Mouse (Mus musculus) liver, postnatal 0 days (tissue): Measurements from ENCODE around the gene Esd. TPM values are rescaled to one million over a fixed set of nuclear protein-coding genes. Genes with fewer than 3 reads are reported as not detected.
A peak's percentile ranks its signal among the peaks of the same experiment; 100 is the strongest.

Experiments
- ATAC-seq: fragments of 200-750 bp; cut with Nextera tagmentation; 2 replicates; pipeline ENCODE4 v1.8.0; 2017; ENCODE audit warnings: mild to moderate bottlenecking, moderate library complexity
- DNase-seq: peaks from one replicate; pipeline ENCODE4 v3.0.0-alpha.2; 2016
- H3K27ac ChIP-seq: fragments of 300-500 bp; sonication (generic); 2 replicates; pipeline ENCODE4 v1.5.1; 2014; ENCODE audit warnings: antibody characterized with exemption, moderate library complexity, mild to moderate bottlenecking, low read depth
- H3K27me3 ChIP-seq: fragments of 300-500 bp; sonication (generic); 2 replicates; pipeline ENCODE4 v1.6.1; 2014; ENCODE audit warnings: low read length, control low read depth, mixed read lengths; ENCODE audit not compliant: insufficient read depth
- H3K36me3 ChIP-seq: fragments of 300-500 bp; sonication (generic); replicated peaks from 2 replicates; pipeline ENCODE4 v1.6.1; 2014; ENCODE audit warnings: mild to moderate bottlenecking, control low read depth, low read length, moderate library complexity, mixed read lengths; ENCODE audit not compliant: insufficient read depth
- H3K4me1 ChIP-seq: fragments of 300-500 bp; sonication (generic); 2 replicates; pipeline ENCODE4 v1.6.1; 2014; ENCODE audit warnings: antibody characterized with exemption, mild to moderate bottlenecking, control low read depth; ENCODE audit not compliant: insufficient read depth
- H3K4me2 ChIP-seq: fragments of 300-500 bp; sonication (generic); 2 replicates; pipeline ENCODE4 v1.6.1; 2014; ENCODE audit warnings: low read depth, mild to moderate bottlenecking, low read length, moderate library complexity, mixed read lengths
- H3K4me3 ChIP-seq: fragments of 300-500 bp; sonication (generic); 2 replicates; pipeline ENCODE4 v1.5.1; 2014; ENCODE audit warnings: low read depth, low read length
- H3K9ac ChIP-seq: fragments of 300-500 bp; sonication (generic); replicated peaks from 2 replicates; pipeline ENCODE4 v1.6.1; 2014; ENCODE audit warnings: mild to moderate bottlenecking, moderate library complexity
- H3K9me3 ChIP-seq: fragments of 300-500 bp; sonication (generic); 2 replicates; pipeline ENCODE4 v1.6.1; 2016; ENCODE audit warnings: mild to moderate bottlenecking, control low read depth, low read length, mixed read lengths
- CTCF ChIP-seq: sonication (generic); IDR thresholded peaks from 2 replicates; pipeline ENCODE4 v1.5.1; 2016; ENCODE audit warnings: antibody characterized with exemption, low read depth
- EP300 ChIP-seq: IDR thresholded peaks from 2 replicates; pipeline ENCODE4 v1.6.1; 2016; ENCODE audit warnings: antibody characterized with exemption, low read depth, mild to moderate bottlenecking
- WGBS: fragments of 180-500 bp; shearing (Covaris S2); extraction: QIAGEN DNeasy Blood & Tissue Kit; methylation state at CpG from one replicate; pipeline ENCODE4 v1.1.7; 2014; ENCODE audit not compliant: insufficient replicate concordance; 5-methylcytosine and 5-hydroxymethylcytosine counted together
- polyA plus RNA-seq: library from polyadenylated mRNA; unstranded; fragments of >200 nt; fragmentation: Nextera tagmentation; extraction: Ambion mirVana; gene quantifications from 2 replicates; pipeline ENCODE4 v1.2.1, GENCODE M21; 2015

Gene Esd
- polyA plus RNA-seq, 1 experiment from 2014 or later: 270 TPM

GRCm38 (mm10) chr14:74736850-74737249 lies 4.8 kb downstream of the Esd start:
- TF ChIP-seq EP300 (no peak), CTCF (no peak)
- H3K27ac ChIP-seq: no peak overlapping the region
- no peaks in the 10 kb centered on the region for H3K9me3 ChIP-seq
- DNase-seq: no peak
- no peak overlapping the region for H3K4me2 ChIP-seq
- H3K27me3 ChIP-seq: no peaks in the 10 kb centered on the region
- peaks cover 9% of the 10 kb centered on the region for H3K4me1 ChIP-seq
- H3K9ac ChIP-seq: no peak overlapping the region
- H3K4me3 ChIP-seq: no peak overlapping the region
- H3K36me3 ChIP-seq: peaks cover 48% of the 10 kb centered on the region
- WGBS: 85% methylated on average over 6 of the region's 6 CpGs
- ATAC-seq: no peak

DNA sequence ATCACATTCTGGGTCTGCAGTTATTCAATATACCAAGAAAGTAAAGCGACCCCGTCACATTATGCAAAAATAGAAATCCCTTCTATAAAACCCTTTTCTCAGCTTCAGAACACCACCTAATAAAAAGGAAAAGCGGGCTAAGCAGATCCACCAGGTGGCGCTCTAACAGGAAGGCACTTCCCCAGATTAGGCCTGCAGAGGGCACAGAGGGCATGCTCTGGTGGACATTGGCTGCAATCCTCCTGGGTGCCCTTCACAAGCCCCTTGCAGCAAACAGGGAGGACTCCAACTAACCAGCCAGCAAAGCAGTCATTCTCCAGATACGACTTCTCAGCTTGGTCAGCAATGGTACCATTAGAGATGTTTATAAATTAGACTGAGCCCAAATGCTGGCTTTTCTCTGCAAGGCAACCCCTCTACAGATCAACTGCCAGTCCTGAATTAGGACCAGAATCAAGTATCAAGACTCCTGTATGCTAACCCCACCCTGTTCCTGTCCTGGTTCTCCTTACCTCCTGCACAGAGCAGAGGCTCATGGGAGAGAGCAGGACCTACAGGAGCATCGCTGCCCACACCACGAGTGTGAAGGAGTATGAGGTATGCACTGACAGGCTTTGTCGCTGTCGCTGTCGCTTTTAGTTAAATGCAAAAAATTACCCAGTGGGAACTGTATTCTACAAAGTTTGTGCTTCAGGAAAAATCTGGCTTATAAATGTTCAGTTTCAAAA lies 32.3 kb downstream of the Esd start:
- Histone ChIP-seq H3K9ac (no peak overlapping the region), H3K4me1 (no peaks in the 10 kb centered on the region), H3K27ac (no peak overlapping the region), H3K9me3 (no peaks in the 10 kb centered on the region), H3K4me2 (no peak overlapping the region), H3K27me3 (no peaks in the 10 kb centered on the region), H3K36me3 (peaks cover 8% of the 10 kb centered on the region; the same call in 1 of the 2 replicates), H3K4me3 (no peak overlapping the region)
- TF ChIP-seq EP300: no peak
- peak; percentile 96 for TF ChIP-seq CTCF
- ATAC-seq (peak; percentile 47; the same call in 1 of the 2 replicates), DNase-seq (peak; percentile 84)
- 52% methylated on average over 10 of the region's 10 CpGs for WGBS

GRCm38 (mm10) chr14:74767892-74768291 lies 35.8 kb downstream of the Esd start:
- no peak overlapping the region for H3K27ac ChIP-seq
- no peaks in the 10 kb centered on the region for H3K9me3 ChIP-seq
- TF ChIP-seq CTCF (no peak), EP300 (no peak)
- DNase-seq (no peak), ATAC-seq (no peak)
- H3K36me3 ChIP-seq: peaks cover 29% of the 10 kb centered on the region
- no peak overlapping the region for H3K4me2 ChIP-seq
- 83% methylated on average over 1 of the region's 1 CpGs for WGBS
- no peaks in the 10 kb centered on the region for H3K4me1 ChIP-seq
- H3K4me3 ChIP-seq: no peak overlapping the region
- no peaks in the 10 kb centered on the region for H3K27me3 ChIP-seq
- no peak overlapping the region for H3K9ac ChIP-seq

GRCm38 (mm10) chr14:74774046-74774619 lies 42.0 kb downstream of the Esd start:
- DNase-seq (no peak), ATAC-seq (no peak)
- H3K9ac ChIP-seq: no peak overlapping the region; the same call in 1 of the 2 replicates
- no peaks in the 10 kb centered on the region for H3K9me3 ChIP-seq
- no peak overlapping the region for H3K27ac ChIP-seq
- H3K4me3 ChIP-seq: no peak overlapping the region
- H3K36me3 ChIP-seq: peaks cover 32% of the 10 kb centered on the region
- H3K27me3 ChIP-seq: no peaks in the 10 kb centered on the region
- TF ChIP-seq CTCF (no peak), EP300 (no peak)
- H3K4me2 ChIP-seq: no peak overlapping the region
- WGBS: 55% methylated on average over 10 of the region's 10 CpGs
- no peaks in the 10 kb centered on the region for H3K4me1 ChIP-seq

DNA sequence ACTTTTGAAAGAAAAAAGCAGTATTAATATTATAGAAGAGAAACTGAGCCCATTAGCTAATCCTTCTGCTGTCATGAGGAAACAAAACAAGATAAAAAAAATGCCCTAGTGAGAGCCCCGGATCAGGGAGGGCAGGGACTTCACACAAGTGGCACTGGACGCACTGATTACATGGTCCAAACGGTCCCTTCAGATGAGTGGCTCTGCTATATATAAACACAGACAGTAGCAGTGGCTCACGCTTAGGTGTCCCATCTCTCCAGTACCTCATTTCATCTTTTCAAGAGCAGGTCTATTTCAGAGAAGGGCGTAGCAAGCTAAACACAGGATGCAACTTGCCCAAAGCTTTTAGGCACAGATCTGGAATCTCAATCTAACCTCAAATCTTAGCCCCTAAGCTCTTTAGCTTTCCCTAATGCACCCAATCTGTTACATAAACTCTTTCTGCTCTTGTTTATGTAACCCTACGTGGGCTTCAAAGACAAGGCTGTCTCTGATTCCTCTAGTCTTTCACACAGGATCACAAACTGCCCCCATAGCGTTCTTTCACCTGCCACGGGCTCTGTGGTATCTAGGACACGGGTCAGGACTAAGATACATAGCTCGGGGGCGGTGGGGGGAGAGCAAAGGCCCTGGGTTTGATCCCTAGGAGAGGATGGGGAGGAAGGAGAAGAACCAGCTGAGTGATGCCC lies 52.3 kb downstream of the Esd start:
- ATAC-seq (no peak), DNase-seq (no peak)
- no peaks in the 10 kb centered on the region for H3K27me3 ChIP-seq
- H3K4me2 ChIP-seq: no peak overlapping the region
- H3K9me3 ChIP-seq: no peaks in the 10 kb centered on the region
- H3K4me1 ChIP-seq: no peaks in the 10 kb centered on the region
- H3K36me3 ChIP-seq: peaks cover 33% of the 10 kb centered on the region
- H3K9ac ChIP-seq: no peak overlapping the region
- no peak for TF ChIP-seq EP300
- TF ChIP-seq CTCF: no peak
- WGBS: 89% methylated on average over 11 of the region's 11 CpGs
- H3K27ac ChIP-seq: no peak overlapping the region
- H3K4me3 ChIP-seq: no peak overlapping the region

- Histone ChIP-seq H3K9me3 (no peaks in the 10 kb centered on the region), H3K27ac (no peak overlapping the region), H3K4me3 (no peak overlapping the region), H3K4me1 (no peaks in the 10 kb centered on the region), H3K36me3 (peaks cover 38% of the 10 kb centered on the region), H3K27me3 (no peaks in the 10 kb centered on the region), H3K4me2 (no peak overlapping the region), H3K9ac (no peak overlapping the region)
- 90% methylated on average over 3 of the region's 3 CpGs for WGBS
- TF ChIP-seq EP300: no peak
- no peak for TF ChIP-seq CTCF
- DNase-seq (no peak), ATAC-seq (no peak)
Observed at GRCm38 (mm10) chr14:74787717-74788116, 55.6 kb downstream of the Esd start.
